Mouse (Mus musculus): ENCODE measurements at regions not wholly inside any gene's neighbourhood (a gene's known extent, or its start where the extent isn't known, plus 50 kb on each side); places are given as distances from the start of the nearest gene placed in this dataset.

DNA sequence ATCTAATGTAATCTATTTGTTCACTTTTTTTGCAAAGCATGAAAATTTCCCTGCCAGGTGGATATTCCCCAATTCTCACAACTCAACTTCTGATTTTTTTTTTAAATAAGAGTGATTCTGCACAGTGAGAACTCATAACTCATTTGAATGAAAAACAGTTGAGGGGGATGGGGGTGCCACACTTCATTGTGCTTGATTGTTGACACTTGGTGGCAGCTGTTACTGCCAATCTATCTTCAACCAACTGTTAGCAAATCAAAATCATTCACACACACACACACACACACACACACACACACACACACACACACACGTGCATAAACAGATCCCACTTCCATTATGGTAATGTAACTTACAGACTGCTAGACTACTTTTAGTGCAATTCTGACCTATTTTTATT lies 401.8 kb upstream of the Pitx2 start:
- Histone ChIP-seq H3K36me3 (replicated peaks in 1 of 2; ENCODE audit: control insufficient read depth in 1 of 2, insufficient read depth in 1 of 2, low read length in 1 of 2) (no peaks in the 10 kb centered on the region), H3K4me1 (ENCODE audit: control insufficient read depth in 1 of 2, insufficient read depth in 2 of 2) (no peaks in the 10 kb centered on the region), H3K9ac (ENCODE audit: insufficient read depth, low read depth) (no peak overlapping the region), H3K79me2 (replicated peaks; ENCODE audit: control insufficient read depth, extremely low read depth, insufficient read depth, poor library complexity, severe bottlenecking) (no peaks in the 10 kb centered on the region), H3K9me3 (replicated peaks; ENCODE audit: low read length) (peaks cover 18% of the 10 kb centered on the region), H3K4me3 (replicated peaks in 1 of 3; ENCODE audit: low read depth in 2 of 3, low read length in 2 of 3, poor library complexity in 1 of 3) (no peak overlapping the region), H3K27me3 (replicated peaks) (no peaks in the 10 kb centered on the region), H3K27ac (ENCODE audit: insufficient read depth, low read depth) (no peak overlapping the region), H3K4me2 (ENCODE audit: insufficient read depth, low read depth, poor library complexity, severe bottlenecking) (no peak overlapping the region)
- DNase-seq (ENCODE audit: extremely low read depth), result no peak
- in situ Hi-C loops (cut with MboI; ENCODE audit: low pct_ligation_motif_present, low pct_unique_long_range_greater_than_20kb, low sequenced_read_pairs), result no loop called here
- TF ChIP-seq CHD2 (IDR thresholded peaks at IDR 0.05; ENCODE audit: low read length) (no peak), USF1 (IDR thresholded peaks at IDR 0.05; ENCODE audit: low read depth, low read length) (no peak), NELFE (IDR thresholded peaks at IDR 0.05; ENCODE audit: low read depth, low read length) (no peak), JUND (conservative IDR thresholded peaks at IDR 0.05; ENCODE audit: low read depth, low read length) (no peak), MAFK (IDR thresholded peaks at IDR 0.05; ENCODE audit: insufficient replicate concordance, low read length) (no peak), ZNF384 (IDR thresholded peaks at IDR 0.05; ENCODE audit: low read depth, low read length) (no peak), KAT2A (IDR thresholded peaks at IDR 0.05; ENCODE audit: insufficient replicate concordance, low read length) (no peak), MXI1 (IDR thresholded peaks at IDR 0.05; ENCODE audit: low read depth, low read length) (no peak), POLR2A (IDR thresholded peaks at IDR 0.05; ENCODE audit: low read depth, low read length) (no peak)
- dilution Hi-C loops (cut with MboI; ENCODE audit: extremely low pct_ligation_motif_present, extremely low pct_unique_long_range_greater_than_20kb, low sequenced_read_pairs), result no loop called here

DNA sequence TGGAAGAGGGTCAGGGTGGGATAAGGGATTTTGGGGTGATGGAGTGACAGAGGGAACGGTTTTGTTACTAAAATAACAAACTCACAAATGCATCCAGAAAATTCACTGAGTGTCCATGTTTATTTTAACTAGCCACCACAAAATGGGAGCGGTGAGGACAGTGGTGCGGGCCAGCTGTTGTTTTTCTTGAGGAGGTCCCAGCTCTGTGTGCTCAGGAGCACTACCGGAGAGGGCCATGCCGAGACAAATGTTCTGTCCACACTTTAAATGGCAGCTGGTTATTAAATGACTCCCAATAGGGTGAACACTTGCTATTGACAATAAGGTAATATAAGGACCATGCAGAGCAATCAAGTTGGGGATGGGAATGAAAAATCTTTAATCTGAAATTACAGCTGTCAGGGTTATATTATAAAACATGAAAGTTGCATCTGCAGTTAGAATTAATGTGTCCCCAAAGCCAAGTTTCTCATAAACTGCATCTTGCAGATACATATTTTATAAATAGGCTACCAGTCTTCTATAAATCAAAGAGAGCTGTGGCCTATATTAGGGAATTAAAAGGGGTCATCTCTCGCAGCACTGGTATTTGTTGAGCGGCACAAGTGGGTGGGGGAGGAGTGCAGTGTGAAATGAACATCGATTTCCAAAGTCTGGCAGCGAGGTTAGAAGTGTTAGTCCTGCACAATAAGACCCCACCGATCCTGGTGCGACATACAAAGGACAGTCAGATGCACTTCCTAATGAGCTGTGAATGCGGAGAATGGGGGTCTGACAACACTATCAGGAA lies 370.1 kb upstream of the Pitx2 start:
- no peak overlapping the region for H3K9ac ChIP-seq (ENCODE audit: insufficient read depth, low read depth)
- in situ Hi-C loops (cut with MboI; ENCODE audit: low pct_ligation_motif_present, low pct_unique_long_range_greater_than_20kb, low sequenced_read_pairs), result no loop called here
- TF ChIP-seq BHLHE40 (IDR thresholded peaks at IDR 0.05; ENCODE audit: low read depth, low read length), result no peak
- no peak for TF ChIP-seq CHD2 (IDR thresholded peaks at IDR 0.05; ENCODE audit: low read length)
- TF ChIP-seq CHD1 (IDR thresholded peaks at IDR 0.05; ENCODE audit: low read depth, low read length), result no peak
- no peak for TF ChIP-seq ZC3H11A (IDR thresholded peaks at IDR 0.05; ENCODE audit: low read depth, low read length)

DNA sequence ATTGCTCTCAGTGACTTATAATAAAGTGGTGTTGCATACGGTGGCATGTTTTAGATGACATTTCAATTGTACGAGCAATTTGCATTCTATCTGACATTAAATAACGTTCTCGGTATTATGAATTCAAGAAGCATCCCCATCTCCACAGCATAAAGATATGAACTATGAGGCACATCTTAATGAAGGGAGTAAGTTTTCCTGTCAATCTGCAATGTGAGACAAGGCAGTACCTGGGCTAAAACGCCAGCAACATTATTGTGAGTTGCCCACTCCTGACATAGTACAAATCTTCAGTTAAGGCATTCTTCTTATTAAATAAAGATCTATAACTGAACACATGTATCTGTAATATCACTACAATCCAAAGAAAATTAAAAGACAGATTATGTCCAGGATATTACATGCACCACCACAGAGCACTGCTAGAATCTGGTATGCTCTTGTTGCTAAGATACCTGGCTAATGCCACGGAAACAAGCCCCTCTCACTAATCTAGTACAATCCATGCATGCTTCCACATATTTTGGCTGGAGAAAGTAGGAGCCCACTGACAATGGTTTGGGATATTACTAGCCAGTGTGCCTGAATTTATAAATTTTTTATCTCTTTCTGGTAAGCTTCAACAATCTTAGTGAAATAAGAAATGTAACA lies 349.2 kb upstream of the Pitx2 start:
- H3K27ac ChIP-seq (ENCODE audit: insufficient read depth, low read depth), result no peak overlapping the region
- peaks cover 33% of the 10 kb centered on the region for H3K9me3 ChIP-seq (replicated peaks; ENCODE audit: low read length)
- no peaks in the 10 kb centered on the region for H3K79me2 ChIP-seq (replicated peaks; ENCODE audit: control insufficient read depth, extremely low read depth, insufficient read depth, poor library complexity, severe bottlenecking)
- no peak overlapping the region for H3K4me2 ChIP-seq (ENCODE audit: insufficient read depth, low read depth, poor library complexity, severe bottlenecking)
- no peak overlapping the region for H3K9ac ChIP-seq (ENCODE audit: insufficient read depth, low read depth)
- H3K27me3 ChIP-seq (replicated peaks), result no peaks in the 10 kb centered on the region
- TF ChIP-seq MXI1 (IDR thresholded peaks at IDR 0.05; ENCODE audit: low read depth, low read length), result no peak
- TF ChIP-seq ELF1 (IDR thresholded peaks at IDR 0.05; ENCODE audit: low read depth, low read length), result no peak
- no peak for TF ChIP-seq MAX (IDR thresholded peaks at IDR 0.05; ENCODE audit: low read length)
- TF ChIP-seq CTCF (conservative IDR thresholded peaks at IDR 0.05 in 1 of 2, IDR thresholded peaks at IDR 0.05 in 1 of 2; ENCODE audit: low read depth in 2 of 2, low read length in 2 of 2), result no peak
- no peak for TF ChIP-seq GABPA (IDR thresholded peaks at IDR 0.05; ENCODE audit: insufficient replicate concordance, low read depth, low read length)
- no peak for TF ChIP-seq JUN (IDR thresholded peaks at IDR 0.05; ENCODE audit: insufficient read depth, low read depth, low read length)
- in situ Hi-C loops (cut with MboI; ENCODE audit: low pct_ligation_motif_present, low pct_unique_long_range_greater_than_20kb, low sequenced_read_pairs) (no loop called here), dilution Hi-C loops (cut with MboI; ENCODE audit: extremely low pct_ligation_motif_present, extremely low pct_unique_long_range_greater_than_20kb, low sequenced_read_pairs) (no loop called here)
- H3K4me1 ChIP-seq (ENCODE audit: control insufficient read depth in 1 of 2, insufficient read depth in 2 of 2), result no peaks in the 10 kb centered on the region
- no peaks in the 10 kb centered on the region for H3K36me3 ChIP-seq (replicated peaks in 1 of 2; ENCODE audit: control insufficient read depth in 1 of 2, insufficient read depth in 1 of 2, low read length in 1 of 2)
- H3K4me3 ChIP-seq (replicated peaks in 1 of 3; ENCODE audit: low read depth in 2 of 3, low read length in 2 of 3, poor library complexity in 1 of 3), result no peak overlapping the region
- no peak for DNase-seq (ENCODE audit: extremely low read depth)

More for the DNA sequence above, 370.1 kb upstream of the Pitx2 start:
- no peak overlapping the region for H3K27ac ChIP-seq (ENCODE audit: insufficient read depth, low read depth)
- H3K4me1 ChIP-seq (ENCODE audit: control insufficient read depth in 1 of 2, insufficient read depth in 2 of 2), result no peaks in the 10 kb centered on the region
- dilution Hi-C loops (cut with MboI; ENCODE audit: extremely low pct_ligation_motif_present, extremely low pct_unique_long_range_greater_than_20kb, low sequenced_read_pairs), result no loop called here
- no peaks in the 10 kb centered on the region for H3K36me3 ChIP-seq (replicated peaks in 1 of 2; ENCODE audit: control insufficient read depth in 1 of 2, insufficient read depth in 1 of 2, low read length in 1 of 2)
- H3K9me3 ChIP-seq (replicated peaks; ENCODE audit: low read length), result peaks cover 50% of the 10 kb centered on the region
- H3K4me3 ChIP-seq (replicated peaks in 1 of 3; ENCODE audit: low read depth in 2 of 3, low read length in 2 of 3, poor library complexity in 1 of 3), result no peak overlapping the region
- no peak for DNase-seq (ENCODE audit: extremely low read depth)
- no peak overlapping the region for H3K4me2 ChIP-seq (ENCODE audit: insufficient read depth, low read depth, poor library complexity, severe bottlenecking)
- H3K27me3 ChIP-seq (replicated peaks), result no peaks in the 10 kb centered on the region
- H3K79me2 ChIP-seq (replicated peaks; ENCODE audit: control insufficient read depth, extremely low read depth, insufficient read depth, poor library complexity, severe bottlenecking), result no peaks in the 10 kb centered on the region

Measured in CH12.LX (cell line).